26 mouse cellular contexts compared by ENCODE assay signal in genomic region chr12:30030571-30030970, GRCm38 (mm10).
DNase-seq lines count a peak whose midpoint lies in the region; ATAC-seq and TF ChIP-seq lines count a peak whose summit lies in the region.
"Had no signal": no experiment of that assay in that cellular context is flagged by ENCODE, and none has a peak within 500 bp of the region (broad histone marks: within the 10 kb centered on the region; RNA-seq: fewer than 3 reads in every experiment).

No protein-coding gene starts in this region.

- no peak overlapping the region for H3K9ac ChIP-seq in lung, postnatal 0 days (replicated peaks; ENCODE audit: low read depth)
- H3K9ac ChIP-seq: embryonic facial prominence, embryonic 13.5 days; embryonic facial prominence, embryonic 15.5 days; forebrain, embryonic 12.5 days had no signal

- no peak for TF ChIP-seq POLR2A in lung, adult 2 months (IDR thresholded peaks at IDR 0.05; ENCODE audit: borderline replicate concordance, extremely low read depth, low read depth, low read length)
- TF ChIP-seq POLR2A in testis, adult 2 months (IDR thresholded peaks at IDR 0.05; ENCODE audit: control insufficient read depth, low read depth, low read length), result no peak

- TF ChIP-seq EP300 in lung, postnatal 0 days (IDR thresholded peaks at IDR 0.05), result peak; percentile 66

- no peaks in the 10 kb centered on the region for H3K36me3 ChIP-seq in lung, postnatal 0 days (ENCODE audit: insufficient read depth, low read length)
- no peaks in the 10 kb centered on the region for H3K36me3 ChIP-seq in testis, adult 2 months (ENCODE audit: control insufficient read depth, insufficient read depth, low read length)
- H3K36me3 ChIP-seq in hindbrain, embryonic 10.5 days, result no peaks in the 10 kb centered on the region
- H3K36me3 ChIP-seq: embryonic facial prominence, embryonic 13.5 days; embryonic facial prominence, embryonic 15.5 days; forebrain, embryonic 10.5 days; forebrain, embryonic 12.5 days had no signal

- no peak for TF ChIP-seq CTCF in lung, postnatal 0 days (IDR thresholded peaks at IDR 0.05)
- no peak for TF ChIP-seq CTCF in lung, adult 2 months (IDR thresholded peaks at IDR 0.05; ENCODE audit: insufficient read depth, low read length)
- TF ChIP-seq CTCF in testis, adult 2 months (IDR thresholded peaks at IDR 0.05; ENCODE audit: control insufficient read depth, insufficient read depth, insufficient replicate concordance, low read depth, low read length), result no peak

- no peaks in the 10 kb centered on the region for H3K27me3 ChIP-seq in lung, postnatal 0 days (replicated peaks; ENCODE audit: insufficient read depth, low read length)
- no peaks in the 10 kb centered on the region for H3K27me3 ChIP-seq in testis, adult 2 months (ENCODE audit: control insufficient read depth, insufficient read depth, low read length)
- no peaks in the 10 kb centered on the region for H3K27me3 ChIP-seq in hindbrain, embryonic 10.5 days (ENCODE audit: insufficient read depth, poor library complexity, severe bottlenecking)
- H3K27me3 ChIP-seq: embryonic facial prominence, embryonic 13.5 days; embryonic facial prominence, embryonic 15.5 days; forebrain, embryonic 12.5 days; Patski had no signal

- H3K4me3 ChIP-seq in lung, postnatal 0 days (ENCODE audit: low read depth, low read length), result no peak overlapping the region
- no peak overlapping the region for H3K4me3 ChIP-seq in lung, adult 2 months (replicated peaks; ENCODE audit: extremely low read depth, low read depth, low read length)
- H3K4me3 ChIP-seq in testis, adult 2 months (ENCODE audit: control insufficient read depth, low read depth, low read length), result peak overlapping the region; percentile 12
- no peak overlapping the region for H3K4me3 ChIP-seq in hindbrain, embryonic 10.5 days
- H3K4me3 ChIP-seq: embryonic facial prominence, embryonic 13.5 days; embryonic facial prominence, embryonic 15.5 days; erythroblast, embryonic 14.5 days; forebrain, embryonic 10.5 days; forebrain, embryonic 12.5 days had no signal

- no peak overlapping the region for H3K4me2 ChIP-seq in lung, postnatal 0 days (replicated peaks; ENCODE audit: low read depth, low read length)
- H3K4me2 ChIP-seq: embryonic facial prominence, embryonic 13.5 days; embryonic facial prominence, embryonic 15.5 days; forebrain, embryonic 12.5 days had no signal

- DNase-seq in lung, postnatal 0 days (ENCODE audit: low spot score), result peak; percentile 36
- no peak for DNase-seq in lung, adult 2 months
- DNase-seq in testis, postnatal 14 days (ENCODE audit: low spot score), result no peak
- peak; percentile 56 for DNase-seq in NIH3T3 (ENCODE audit: low read depth)
- DNase-seq in lung, postnatal 25 days (ENCODE audit: low spot score), result peak; percentile 27
- no peak for DNase-seq in adrenal gland, adult 2 months
- no peak for DNase-seq in hindbrain, embryonic 10.5 days (ENCODE audit: low spot score)
- DNase-seq: adrenal gland, postnatal 10 days; adrenal gland, postnatal 25 days; cerebellum, adult 11 months; cerebellum, adult 18-20 months; cerebellum, adult 8-10 months; cerebellum, adult 9-11 months; cerebellum, postnatal 14 days; cerebellum, postnatal 36 days; embryo, embryonic 11 days had no signal

- WGBS in lung, postnatal 0 days, result 25% methylated on average over 5 of the region's 5 CpGs
- 35% methylated on average over 5 of the region's 5 CpGs for WGBS in lung, adult 2 months
- 83% methylated on average over 5 of the region's 5 CpGs for WGBS in hindbrain, embryonic 10.5 days

- peak overlapping the region; percentile 47; the same call in 1 of the 2 replicates for H3K27ac ChIP-seq in lung, postnatal 0 days (ENCODE audit: low read length)
- H3K27ac ChIP-seq in testis, adult 2 months (ENCODE audit: control insufficient read depth, insufficient read depth, low read depth, low read length), result no peak overlapping the region
- no peak overlapping the region for H3K27ac ChIP-seq in hindbrain, embryonic 10.5 days
- H3K27ac ChIP-seq: embryonic facial prominence, embryonic 13.5 days; embryonic facial prominence, embryonic 15.5 days; forebrain, embryonic 10.5 days; forebrain, embryonic 12.5 days had no signal

- no peaks in the 10 kb centered on the region for H3K9me3 ChIP-seq in lung, postnatal 0 days (ENCODE audit: low read length)
- no peaks in the 10 kb centered on the region for H3K9me3 ChIP-seq in hindbrain, embryonic 10.5 days
- H3K9me3 ChIP-seq: embryonic facial prominence, embryonic 13.5 days; embryonic facial prominence, embryonic 15.5 days; forebrain, embryonic 10.5 days; forebrain, embryonic 12.5 days had no signal

- peak; percentile 68 for ATAC-seq in lung, postnatal 0 days
- ATAC-seq: activated CD4-positive, CD25-positive, alpha-beta regulatory T cell, adult 4 months; forebrain, embryonic 14.5 days; forebrain, embryonic 16.5 days; Patski had no signal

- H3K4me1 ChIP-seq in lung, postnatal 0 days (ENCODE audit: insufficient read depth, low read depth, low read length), result 0 out of 2 replicates have a peak, but pooled peaks cover 3% of the 10 kb centered on the region
- peaks cover 17% of the 10 kb centered on the region for H3K4me1 ChIP-seq in lung, adult 2 months (ENCODE audit: control insufficient read depth, insufficient read depth, low read length)
- no peaks in the 10 kb centered on the region for H3K4me1 ChIP-seq in testis, adult 2 months (ENCODE audit: control insufficient read depth, insufficient read depth, low read length)
- peaks cover 3% of the 10 kb centered on the region for H3K4me1 ChIP-seq in hindbrain, embryonic 10.5 days (replicated peaks)

Comparison
In these comparisons a context has a peak if more than half of its experiments do, and no peak if none do; other contexts are left out.
1. DNase-seq: peak in lung, postnatal 0 days (single experiment), NIH3T3 (single experiment) and lung, postnatal 25 days (single experiment); none in lung, adult 2 months (single experiment), testis, postnatal 14 days (single experiment), adrenal gland, adult 2 months (single experiment) and hindbrain, embryonic 10.5 days (single experiment).